Mouse (Mus musculus) embryonic facial prominence, embryonic 14.5 days (tissue): Measurements from ENCODE around the gene Baiap2l2. TPM values are rescaled to one million over a fixed set of nuclear protein-coding genes. Genes with fewer than 3 reads are reported as not detected.

Experiments
- ATAC-seq: fragments of 200-750 bp; cut with Nextera tagmentation; 2 replicates; pipeline ENCODE4 v1.8.0; 2017; ENCODE audit warnings: low read depth, moderate number of reproducible peaks, moderate TSS enrichment
- DNase-seq: peaks from one replicate; pipeline ENCODE4 v3.0.0-alpha.2; 2015; ENCODE audit warnings: low spot score
- H3K27ac ChIP-seq: fragments of 300-500 bp; sonication (generic); replicated peaks from 2 replicates; pipeline ENCODE4 v1.5.1; 2014; ENCODE audit warnings: low read depth, mild to moderate bottlenecking, low read length, moderate library complexity
- H3K27me3 ChIP-seq: fragments of 300-500 bp; sonication (generic); replicated peaks from 2 replicates; pipeline ENCODE4 v1.6.1; 2014; ENCODE audit warnings: low read length; ENCODE audit not compliant: control insufficient read depth, insufficient read depth
- H3K36me3 ChIP-seq: fragments of 300-500 bp; sonication (generic); 2 replicates; pipeline ENCODE4 v1.6.1; 2014; ENCODE audit warnings: low read length, mixed read lengths; ENCODE audit not compliant: control insufficient read depth, insufficient read depth
- H3K4me1 ChIP-seq: fragments of 300-500 bp; sonication (generic); 2 replicates; pipeline ENCODE4 v1.6.1; 2014; ENCODE audit warnings: antibody characterized with exemption, low read length; ENCODE audit not compliant: control insufficient read depth, insufficient read depth
- H3K4me2 ChIP-seq: fragments of 300-500 bp; sonication (generic); 2 replicates; pipeline ENCODE4 v1.6.1; 2014; ENCODE audit warnings: low read depth, mild to moderate bottlenecking, low read length, moderate library complexity, mixed read lengths
- H3K4me3 ChIP-seq: fragments of 300-500 bp; sonication (generic); 2 replicates; pipeline ENCODE4 v1.5.1; 2014; ENCODE audit warnings: low read depth, mild to moderate bottlenecking, low read length
- H3K9ac ChIP-seq: fragments of 300-500 bp; sonication (generic); 2 replicates; pipeline ENCODE4 v1.6.1; 2014; ENCODE audit warnings: low read depth, mild to moderate bottlenecking, low read length, moderate library complexity, mixed read lengths
- H3K9me3 ChIP-seq: fragments of 300-500 bp; sonication (generic); 2 replicates; pipeline ENCODE4 v1.6.1; 2016; ENCODE audit warnings: low read length; ENCODE audit not compliant: control insufficient read depth
- WGBS: fragments of 180-500 bp; shearing (Covaris S2); extraction: QIAGEN DNeasy Blood & Tissue Kit; methylation state at CpG from one replicate; pipeline ENCODE4 v1.1.7; 2014; 5-methylcytosine and 5-hydroxymethylcytosine counted together
- polyA plus RNA-seq: library from polyadenylated mRNA; unstranded; fragments of >200 nt; fragmentation: Nextera tagmentation; extraction: Ambion mirVana; gene quantifications from 2 replicates; pipeline ENCODE4 v1.2.1, GENCODE M21; 2014

Baiap2l2 gene
- polyA plus RNA-seq, 1 experiment from 2014 or later: 5.6 TPM

- WGBS: 0% methylated on average over 10 of the region's 28 CpGs
- Histone ChIP-seq H3K4me1 (0 out of 2 replicates have a peak, but pooled peaks cover 7% of the 10 kb centered on the region), H3K4me3 (peak overlapping the region; percentile 68), H3K9me3 (no peaks in the 10 kb centered on the region), H3K4me2 (peak overlapping the region; percentile 100), H3K27me3 (peaks cover 22% of the 10 kb centered on the region), H3K27ac (peak overlapping the region; percentile 33; the same call in 1 of the 2 replicates), H3K9ac (peak overlapping the region; percentile 76), H3K36me3 (no peaks in the 10 kb centered on the region)
- DNase-seq (peak; percentile 33), ATAC-seq (peak; percentile 30)
Measured at GRCm38 (mm10) chr15:79261757-79262156, 23.6 kb downstream of the Baiap2l2 start.

- H3K9ac ChIP-seq: peak overlapping the region; percentile 76
- DNase-seq (peak; percentile 45), ATAC-seq (peak; percentile 70)
- WGBS: under 1% methylated on average over 17 of the region's 62 CpGs
- peaks cover 22% of the 10 kb centered on the region for H3K27me3 ChIP-seq
- peak overlapping the region; percentile 33 for H3K27ac ChIP-seq
- no peaks in the 10 kb centered on the region for H3K36me3 ChIP-seq
- peak overlapping the region; percentile 100 for H3K4me2 ChIP-seq
- 0 out of 2 replicates have a peak, but pooled peaks cover 7% of the 10 kb centered on the region for H3K4me1 ChIP-seq
- no peaks in the 10 kb centered on the region for H3K9me3 ChIP-seq
- H3K4me3 ChIP-seq: peak overlapping the region; percentile 68
Measured at GRCm38 (mm10) chr15:79261095-79261725, 24.1 kb downstream of the Baiap2l2 start.

- DNase-seq (no peak), ATAC-seq (no peak)
- no peaks in the 10 kb centered on the region for H3K9me3 ChIP-seq
- H3K36me3 ChIP-seq: no peaks in the 10 kb centered on the region
- peaks cover 22% of the 10 kb centered on the region for H3K27me3 ChIP-seq
- no peak overlapping the region for H3K4me3 ChIP-seq
- 0 out of 2 replicates have a peak, but pooled peaks cover 7% of the 10 kb centered on the region for H3K4me1 ChIP-seq
- no peak overlapping the region for H3K9ac ChIP-seq
- 27% methylated on average over 15 of the region's 17 CpGs for WGBS
- no peak overlapping the region for H3K27ac ChIP-seq
- H3K4me2 ChIP-seq: no peak overlapping the region
Measured at GRCm38 (mm10) chr15:79258521-79258920, 26.8 kb downstream of the Baiap2l2 start.

DNA sequence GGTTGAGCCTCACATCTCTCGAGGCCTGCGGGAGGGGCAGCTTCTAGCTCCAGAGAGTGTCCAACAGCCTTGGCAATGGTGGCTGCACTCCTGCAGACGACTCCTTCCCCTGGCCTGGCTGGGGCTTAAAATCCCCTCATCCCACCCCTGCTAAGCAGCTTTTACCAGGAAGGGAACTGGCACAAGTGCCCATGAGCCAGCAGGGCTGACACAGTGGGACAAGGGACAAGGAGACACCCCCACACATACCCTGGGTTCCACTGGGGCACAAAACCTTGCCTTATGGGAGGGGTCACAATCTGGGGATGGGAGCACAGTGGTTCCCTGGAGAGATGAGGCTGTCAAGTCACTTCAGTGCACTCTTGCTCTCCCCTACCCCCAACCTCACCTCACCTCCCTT, 30.7 kb downstream of the Baiap2l2 start, which contains the start of gene Slc16a8:
TSS of gene Slc16a8 (minus strand) at position 101 of the 400 bp plus-strand sequence.
- WGBS: 47% methylated on average over 3 of the region's 3 CpGs
- Histone ChIP-seq H3K4me1 (0 out of 2 replicates have a peak, but pooled peaks cover 9% of the 10 kb centered on the region), H3K27ac (no peak within 1 kb of the TSS), H3K4me2 (no peak within 1 kb of the TSS), H3K9ac (no peak within 1 kb of the TSS), H3K27me3 (peaks cover 22% of the 10 kb centered on the region), H3K4me3 (no peak within 1 kb of the TSS), H3K9me3 (no peaks in the 10 kb centered on the region), H3K36me3 (no peaks in the 10 kb centered on the region)
- ATAC-seq (no peak), DNase-seq (no peak)

- Histone ChIP-seq H3K27ac (no peak overlapping the region), H3K9me3 (no peaks in the 10 kb centered on the region), H3K4me3 (peak overlapping the region; percentile 41), H3K4me2 (peak overlapping the region; percentile 83), H3K36me3 (peaks cover 18% of the 10 kb centered on the region; the same call in 1 of the 2 replicates), H3K4me1 (0 out of 2 replicates have a peak, but pooled peaks cover 9% of the 10 kb centered on the region), H3K27me3 (peaks cover 18% of the 10 kb centered on the region), H3K9ac (peak overlapping the region; percentile 70)
- ATAC-seq (no peak), DNase-seq (no peak)
- 37% methylated on average over 20 of the region's 24 CpGs for WGBS
Measured at GRCm38 (mm10) chr15:79252580-79252979, 32.8 kb downstream of the Baiap2l2 start.

DNA sequence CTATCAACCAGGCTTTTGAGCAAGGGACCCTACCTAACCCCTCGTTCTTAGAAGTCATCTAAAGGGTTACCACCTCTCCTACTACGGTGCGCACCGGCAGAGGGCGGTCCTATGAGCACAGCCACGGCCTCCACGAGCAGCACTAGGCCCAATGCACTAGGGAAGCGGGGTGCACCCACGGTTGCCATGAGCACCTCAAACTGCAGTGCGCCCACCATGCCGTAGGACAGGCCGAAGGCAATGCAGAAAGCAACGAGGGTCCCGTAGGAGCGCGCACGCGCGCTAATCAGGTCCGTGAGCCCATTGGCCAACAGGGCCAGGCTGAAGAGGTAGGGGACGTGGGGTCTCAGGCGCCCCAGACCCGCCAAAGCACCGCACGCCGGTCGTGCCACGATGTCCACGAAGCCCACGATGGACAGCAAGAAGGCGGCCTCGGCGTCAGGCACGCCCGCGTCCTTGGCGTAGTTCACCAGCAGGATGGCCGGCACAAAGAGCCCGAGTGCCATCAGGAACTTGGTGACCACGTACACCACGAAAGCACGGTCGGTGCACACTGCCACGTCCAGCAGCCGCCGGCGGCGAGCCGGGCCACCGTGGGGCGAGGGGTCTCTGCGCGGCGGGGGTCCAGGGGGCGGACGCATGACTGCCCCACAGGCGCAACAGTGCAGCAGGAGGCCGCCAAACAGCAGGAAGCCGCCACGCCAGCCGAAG, 33.4 kb downstream of the Baiap2l2 start:
- Histone ChIP-seq H3K4me1 (0 out of 2 replicates have a peak, but pooled peaks cover 9% of the 10 kb centered on the region), H3K36me3 (peaks cover 22% of the 10 kb centered on the region), H3K27ac (no peak overlapping the region), H3K9me3 (no peaks in the 10 kb centered on the region), H3K4me3 (peak overlapping the region; percentile 41), H3K4me2 (peak overlapping the region; percentile 83), H3K9ac (peak overlapping the region; percentile 70), H3K27me3 (peaks cover 18% of the 10 kb centered on the region)
- DNase-seq: no peak
- 3% methylated on average over 35 of the region's 61 CpGs for whole genome bisulfite sequencing
- ATAC-seq: peak; percentile 75

GRCm38 (mm10) chr15:79251168-79251567, 34.2 kb downstream of the Baiap2l2 start:
- Histone ChIP-seq H3K27ac (no peak overlapping the region), H3K4me3 (no peak overlapping the region), H3K36me3 (peaks cover 30% of the 10 kb centered on the region), H3K4me1 (0 out of 2 replicates have a peak, but pooled peaks cover 9% of the 10 kb centered on the region), H3K27me3 (peaks cover 18% of the 10 kb centered on the region), H3K9me3 (no peaks in the 10 kb centered on the region), H3K4me2 (no peak overlapping the region), H3K9ac (no peak overlapping the region)
- ATAC-seq (no peak), DNase-seq (no peak)
- 49% methylated on average over 7 of the region's 7 CpGs for WGBS

- peaks cover 18% of the 10 kb centered on the region for H3K27me3 ChIP-seq
- no peak overlapping the region for H3K4me3 ChIP-seq
Measured at GRCm38 (mm10) chr15:79250236-79250635, 35.1 kb downstream of the Baiap2l2 start.

More at GRCm38 (mm10) chr15:79250236-79250635, 35.1 kb downstream of the Baiap2l2 start:
- 0 out of 2 replicates have a peak, but pooled peaks cover 9% of the 10 kb centered on the region for H3K4me1 ChIP-seq
- H3K9me3 ChIP-seq: no peaks in the 10 kb centered on the region
- no peak overlapping the region for H3K4me2 ChIP-seq
- DNase-seq (no peak), ATAC-seq (no peak)
- H3K36me3 ChIP-seq: peaks cover 39% of the 10 kb centered on the region
- no peak overlapping the region for H3K27ac ChIP-seq
- 83% methylated on average over 2 of the region's 2 CpGs for WGBS
- no peak overlapping the region for H3K9ac ChIP-seq
